Mouse (Mus musculus) embryonic stem cell, embryonic (primary cell): ENCODE measurements around the gene Tex101.

Experiments
- CTCF ChIA-PET, 4 experiments: fragments of 300-600 bp in 2 of 4; fragments of 350-600 bp in 2 of 4; sonication (Branson Sonifier 250); formaldehyde crosslinking; loops; one replicate each; lab custom pipeline; 2022; ENCODE audit warnings: inconsistent platforms in 2 of 4; lab: Charles Lee
- POLR2A ChIA-PET, 4 experiments: fragments of 300-600 bp in 2 of 4; fragments of 350-600 bp in 2 of 4; sonication (Branson Sonifier 250); formaldehyde crosslinking; loops; one replicate each; lab custom pipeline; 2022; ENCODE audit warnings: antibody characterized with exemption in 4 of 4, inconsistent platforms in 1 of 4; lab: Charles Lee

Tex101 gene

GRCm38 (mm10) chr7:24644492-24644891 is 32.0 kb downstream of the Tex101 start:
- ChIA-PET POLR2A (interaction anchor here in 1 of 4 experiments (0.9 kb wide), 1 partner anchor 10 kb away, joined by 4 read pairs; no protein-coding TSS in a partner anchor), CTCF (interaction anchor here (0.6 to 2.7 kb wide), 9 partner anchors 9 to 204 kb away, joined by 3 to 11 read pairs (median 3); no protein-coding TSS in a partner anchor)

DNA sequence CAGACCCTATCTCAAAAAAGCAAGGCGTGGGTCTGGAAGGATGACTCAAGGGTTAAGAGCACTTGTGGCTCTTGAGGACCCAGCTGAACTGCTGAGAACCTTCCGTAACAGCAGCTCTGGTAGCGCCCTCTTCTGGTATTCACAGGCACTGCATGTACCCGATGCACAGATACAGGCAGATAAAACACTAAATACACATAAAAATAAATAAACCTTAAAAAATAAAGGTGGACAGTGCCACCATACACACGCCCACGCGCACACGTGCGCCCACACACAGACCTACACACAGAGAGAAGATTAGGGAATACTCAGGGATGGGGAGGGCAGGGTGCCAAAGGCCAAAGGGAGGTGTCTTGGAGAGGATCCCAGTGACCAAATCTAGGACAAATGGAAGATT is 34.0 kb downstream of the Tex101 start:
- POLR2A ChIA-PET = interaction anchor here in 3 of 4 experiments (0.6 to 1.4 kb wide), 5 partner anchors 8 to 250 kb away, joined by 3 to 5 read pairs (median 3); no protein-coding TSS in a partner anchor

GRCm38 (mm10) chr7:24640450-24640849 is 36.0 kb downstream of the Tex101 start:
- POLR2A ChIA-PET = no interaction called here

More for the DNA sequence above, 34.0 kb downstream of the Tex101 start:
- CTCF ChIA-PET = interaction anchor here (0.5 to 8.1 kb wide), 49 partner anchors 9 to 278 kb away, joined by 3 to 84 read pairs (median 4); partner anchors contain the start of genes Cadm4 (in 1 of the 4), Phldb3 (in 1 of the 4) and Plaur (in 1 of the 4)

GRCm38 (mm10) chr7:24638026-24638856 is 38.2 kb downstream of the Tex101 start:
- ChIA-PET CTCF (interaction anchor here (0.6 to 8.1 kb wide), 27 partner anchors 8 to 348 kb away, joined by 3 to 84 read pairs (median 4); partner anchors contain the start of genes Irgq (in 1 of the 4) and Phldb3 (in 1 of the 4)), POLR2A (interaction anchor here (0.5 to 2.4 kb wide), 19 partner anchors 9 to 322 kb away, joined by 3 to 19 read pairs (median 4); partner anchors contain the start of genes Pinlyp (in 1 of the 4) and Xrcc1 (in 1 of the 4))

More at GRCm38 (mm10) chr7:24640450-24640849, 36.0 kb downstream of the Tex101 start:
- CTCF ChIA-PET = interaction anchor here in 1 of 4 experiments (0.7 to 8.1 kb wide), 2 partner anchors 41 to 138 kb away, joined by 3 to 84 read pairs; no protein-coding TSS in a partner anchor

GRCm38 (mm10) chr7:24637046-24637445 is 39.4 kb downstream of the Tex101 start:
- ChIA-PET CTCF (interaction anchor here in 3 of 4 experiments (0.6 to 8.1 kb wide), 8 partner anchors 16 to 328 kb away, joined by 3 to 84 read pairs (median 6); no protein-coding TSS in a partner anchor), POLR2A (interaction anchor here in 1 of 4 experiments (1.5 kb wide), 1 partner anchor 18 kb away, joined by 5 read pairs; no protein-coding TSS in a partner anchor)

GRCm38 (mm10) chr7:24636264-24636663 is 40.2 kb downstream of the Tex101 start, which contains the start of gene Lypd3:
TSS of gene Lypd3 (plus strand) at chr7:24636550.
- CTCF ChIA-PET = interaction anchor here in 2 of 4 experiments (0.9 to 8.1 kb wide), 6 partner anchors 17 to 329 kb away, joined by 3 to 84 read pairs (median 4); no protein-coding TSS in a partner anchor
- POLR2A ChIA-PET = interaction anchor here in 2 of 4 experiments (0.6 to 0.8 kb wide), 3 partner anchors 129 to 888 kb away, joined by 3 to 11 read pairs (median 11); partner anchors contain the start of gene Rabac1 (in 1 of the 2)

DNA sequence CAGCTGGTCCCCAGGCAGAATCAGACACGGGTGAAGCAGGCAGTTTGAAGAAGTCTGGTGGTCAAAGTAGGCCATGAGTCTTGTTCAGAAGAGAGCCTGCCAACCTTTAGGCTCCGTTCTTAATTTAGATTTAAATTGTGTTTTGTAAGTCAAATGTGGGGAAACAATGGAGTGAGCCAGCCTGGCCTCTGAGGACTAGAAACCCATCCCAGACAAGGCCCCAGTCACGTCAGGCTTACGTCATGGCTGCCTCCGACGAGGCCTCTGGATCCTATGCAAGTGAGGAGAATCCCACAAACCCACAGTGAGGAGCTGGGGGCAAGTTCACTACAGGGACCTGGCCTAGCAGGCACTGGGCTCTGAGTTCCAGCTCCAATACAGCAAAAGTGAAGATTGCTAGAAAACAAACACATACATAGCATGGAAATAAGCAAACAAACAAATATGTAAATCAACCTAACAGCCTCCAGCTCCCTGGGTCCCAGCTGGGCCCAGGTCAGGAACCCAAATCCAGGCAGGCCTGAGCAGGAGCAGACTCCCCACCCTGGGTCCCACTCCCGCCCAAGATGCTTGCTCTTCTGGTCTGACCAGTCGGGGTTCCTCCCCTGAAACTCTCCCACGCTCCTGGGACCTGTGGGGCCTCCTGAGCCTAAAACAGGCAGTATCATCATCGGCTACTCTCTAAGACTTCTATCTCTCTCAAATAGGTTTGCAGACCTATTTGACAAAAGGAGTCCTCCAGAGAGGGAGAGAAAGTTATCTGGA is 46.2 kb downstream of the Tex101 start:
- CTCF ChIA-PET = interaction anchor here (0.6 to 2.5 kb wide), 9 partner anchors 8 to 157 kb away, joined by 3 to 9 read pairs (median 3); no protein-coding TSS in a partner anchor
- POLR2A ChIA-PET = interaction anchor here in 2 of 4 experiments (0.5 to 3.4 kb wide), 6 partner anchors 9 to 634 kb away, joined by 3 to 19 read pairs (median 3); no protein-coding TSS in a partner anchor

DNA sequence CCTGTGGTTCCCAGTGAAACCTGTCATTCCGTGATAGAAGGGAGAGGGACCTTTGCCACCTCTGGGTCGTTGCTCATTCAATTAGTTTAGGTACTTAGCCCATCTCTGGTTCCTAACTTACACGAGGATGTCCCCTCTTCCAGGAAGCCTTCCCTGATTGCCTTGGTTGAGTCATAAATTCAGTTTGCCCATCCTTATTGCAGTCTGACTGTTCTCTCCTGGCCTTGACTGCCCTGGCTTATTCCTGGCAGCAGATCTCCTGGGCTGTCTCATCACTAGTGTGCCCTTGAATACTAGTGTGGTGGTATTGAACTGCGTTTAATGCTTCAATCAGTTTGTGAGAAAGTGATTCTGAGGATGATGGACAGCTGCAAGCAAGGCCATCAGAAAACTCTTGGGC is 46.8 kb downstream of the Tex101 start:
- POLR2A ChIA-PET = interaction anchor here in 2 of 4 experiments (0.6 to 3.4 kb wide), 3 partner anchors 10 to 634 kb away, joined by 3 to 19 read pairs (median 3); no protein-coding TSS in a partner anchor
- CTCF ChIA-PET = interaction anchor here in 3 of 4 experiments (1.1 to 2.5 kb wide), 6 partner anchors 9 to 156 kb away, joined by 3 to 12 read pairs (median 6); no protein-coding TSS in a partner anchor

DNA sequence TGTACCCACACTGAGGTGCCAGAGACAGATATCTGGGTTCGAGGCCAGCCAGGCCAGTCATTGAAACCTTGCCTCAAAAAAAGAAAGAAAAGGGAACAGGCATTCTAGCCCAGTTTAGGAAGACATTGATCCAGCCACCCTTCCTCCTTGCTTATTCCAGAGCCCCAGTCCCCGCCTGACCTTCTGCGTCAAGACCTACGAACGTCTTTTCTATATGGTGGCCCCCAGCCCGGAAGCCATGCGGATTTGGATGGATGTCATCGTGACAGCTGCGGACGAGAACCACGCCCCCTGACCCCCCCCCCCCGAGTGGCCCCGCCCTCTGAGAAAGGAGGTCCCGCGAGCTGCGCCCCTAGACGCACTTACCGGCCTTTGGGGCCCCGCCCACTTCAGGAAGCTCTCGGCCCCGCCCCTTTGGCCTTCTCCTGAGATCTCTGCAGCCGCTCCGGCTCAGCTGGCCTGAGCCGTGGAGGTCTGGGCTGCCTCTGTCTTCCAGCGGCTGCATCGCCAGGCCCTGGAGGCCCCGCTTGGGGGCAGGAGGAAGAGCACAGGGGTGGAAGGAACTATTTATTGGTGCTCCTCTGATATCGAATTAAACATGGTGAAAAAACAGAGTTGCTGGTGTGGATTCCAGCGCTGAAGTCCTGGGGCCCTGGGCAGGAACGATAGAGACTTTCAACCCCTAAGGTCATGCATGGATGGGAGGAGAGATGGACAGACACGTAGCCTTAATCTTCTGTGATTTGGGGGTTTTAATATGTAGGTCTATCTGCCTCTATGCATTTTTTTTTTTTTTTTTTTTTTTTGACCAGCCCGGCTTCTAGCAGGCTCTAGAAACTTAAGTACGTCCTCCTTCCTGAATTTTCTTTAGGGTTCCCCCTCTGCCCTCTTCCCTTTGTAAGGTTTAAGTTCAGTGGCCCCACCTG is 47.5 kb downstream of the Tex101 start:
- ChIA-PET CTCF (interaction anchor here (0.6 to 2.4 kb wide), 16 partner anchors 9 to 275 kb away, joined by 3 to 12 read pairs (median 4); no protein-coding TSS in a partner anchor), POLR2A (interaction anchor here (0.6 to 3.4 kb wide), 19 partner anchors 9 to 664 kb away, joined by 3 to 19 read pairs (median 4); partner anchors contain the start of genes Phldb3 (in 2 of the 4), Irgq (in 1 of the 4), Rabac1 (in 1 of the 4) and Smg9 (in 1 of the 4))

- POLR2A ChIA-PET = interaction anchor here in 2 of 4 experiments (0.6 kb wide), 2 partner anchors 9 to 67 kb away, joined by 4 to 7 read pairs; no protein-coding TSS in a partner anchor
- CTCF ChIA-PET = interaction anchor here in 3 of 4 experiments (0.7 to 1.5 kb wide), 4 partner anchors 19 to 95 kb away, joined by 3 to 4 read pairs (median 3); no protein-coding TSS in a partner anchor
Observed at GRCm38 (mm10) chr7:24622967-24623366, 53.5 kb downstream of the Tex101 start.

GRCm38 (mm10) chr7:24621193-24621592 is 55.3 kb downstream of the Tex101 start:
- POLR2A ChIA-PET = no interaction called here
- CTCF ChIA-PET = interaction anchor here in 1 of 4 experiments (0.9 to 1.1 kb wide), 2 partner anchors 18 to 41 kb away, joined by 3 read pairs; no protein-coding TSS in a partner anchor

- ChIA-PET POLR2A (interaction anchor here in 3 of 4 experiments (0.5 to 2.7 kb wide), 29 partner anchors 9 to 496 kb away, joined by 3 to 19 read pairs (median 4); partner anchors contain the start of genes Phldb3 (in 3 of the 3), Cadm4 (in 1 of the 3) and Irgc1 (in 1 of the 3)), CTCF (interaction anchor here (0.5 to 2.4 kb wide), 39 partner anchors 8 to 777 kb away, joined by 3 to 33 read pairs (median 5); partner anchors contain the start of genes Phldb3 (in 2 of the 4) and Cadm4 (in 1 of the 4))
Observed at GRCm38 (mm10) chr7:24619671-24620397, 56.6 kb downstream of the Tex101 start.

DNA sequence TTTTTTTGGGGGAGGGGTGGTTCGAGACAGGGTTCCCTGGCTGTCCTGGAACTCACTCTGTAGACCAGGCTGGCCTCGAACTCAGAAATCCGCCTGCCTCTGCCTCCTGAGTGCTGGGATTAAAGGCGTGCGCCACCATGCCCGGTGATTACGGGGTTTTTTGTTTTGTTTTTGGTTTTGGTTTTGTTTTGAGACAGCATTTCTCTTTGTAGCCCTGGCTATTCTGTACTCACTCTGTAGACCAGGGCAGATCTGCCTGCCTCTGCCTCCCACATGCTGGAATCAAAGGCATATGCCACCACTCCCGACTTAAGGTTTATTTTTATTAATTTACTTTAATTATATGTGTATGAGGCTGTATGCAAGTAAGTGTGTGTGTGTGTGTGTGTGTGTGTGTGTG is 58.1 kb downstream of the Tex101 start:
- POLR2A ChIA-PET = interaction anchor here in 2 of 4 experiments (0.6 to 2.7 kb wide), 8 partner anchors 9 to 222 kb away, joined by 3 to 19 read pairs (median 4); no protein-coding TSS in a partner anchor
- CTCF ChIA-PET = interaction anchor here in 3 of 4 experiments (0.6 to 2.4 kb wide), 10 partner anchors 10 to 44 kb away, joined by 3 to 33 read pairs (median 16); no protein-coding TSS in a partner anchor
